Mouse (Mus musculus) frontal cortex, postnatal 25 days (tissue): ENCODE results near the gene Fam72a.
"Not testable (repeated sequence)": the region's sequence is repeated elsewhere in the genome, so short reads cannot be mapped to it uniquely, and the experiment has no call there.

ENCODE experiments used
- DNase-seq, 2 experiments: peaks; one replicate each; pipeline ENCODE4 v3.0.0; 2022; ENCODE audit warnings: low spot score in 2 of 2

Gene Fam72a

DNA sequence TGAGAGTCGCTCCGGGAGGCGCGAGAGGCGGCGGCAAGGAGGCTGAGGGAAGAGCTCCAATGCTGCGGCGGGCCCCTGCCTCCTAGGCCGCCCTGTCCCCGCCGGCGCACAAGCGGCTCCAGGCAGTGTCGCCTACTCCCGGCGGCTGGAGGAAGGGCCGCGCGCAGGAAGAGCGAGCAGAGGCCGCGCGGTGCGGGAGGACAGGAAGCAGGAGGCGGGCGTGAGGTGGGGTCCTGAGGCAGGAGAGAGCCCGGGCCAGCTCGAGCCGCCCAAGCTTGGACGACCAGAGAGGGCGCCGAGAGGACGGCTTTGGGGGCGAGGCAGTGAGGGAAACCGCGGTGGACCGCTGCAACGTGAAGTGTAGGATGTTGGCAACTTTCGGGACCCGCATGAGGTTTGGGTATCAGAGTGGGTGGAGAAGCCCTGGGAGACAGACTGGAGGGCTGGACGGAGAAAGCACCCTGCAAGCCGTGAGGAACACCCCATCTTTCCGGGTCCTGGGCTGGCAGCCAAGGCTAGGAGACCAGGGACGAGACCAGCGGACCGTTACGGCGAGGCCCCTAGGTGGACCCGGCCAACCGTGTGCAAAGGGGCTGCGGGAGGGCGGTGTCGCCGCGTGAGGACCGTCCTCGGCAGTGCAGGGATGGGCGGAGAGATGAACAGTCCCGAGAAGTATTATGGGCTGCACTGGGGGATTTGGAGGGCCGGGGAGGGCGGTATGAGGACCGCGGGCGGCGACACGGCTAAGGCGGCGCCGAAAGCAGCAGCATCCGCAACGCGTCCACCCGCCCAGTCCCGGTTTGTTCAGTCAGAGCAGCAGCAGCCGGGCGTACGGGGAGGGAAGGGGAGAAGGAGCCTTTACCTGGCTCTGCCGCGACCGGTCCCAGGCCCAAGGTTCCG lies 1.1 kb upstream of the Fam72a start:
- peak; percentile 39 to 50 for DNase-seq

DNA sequence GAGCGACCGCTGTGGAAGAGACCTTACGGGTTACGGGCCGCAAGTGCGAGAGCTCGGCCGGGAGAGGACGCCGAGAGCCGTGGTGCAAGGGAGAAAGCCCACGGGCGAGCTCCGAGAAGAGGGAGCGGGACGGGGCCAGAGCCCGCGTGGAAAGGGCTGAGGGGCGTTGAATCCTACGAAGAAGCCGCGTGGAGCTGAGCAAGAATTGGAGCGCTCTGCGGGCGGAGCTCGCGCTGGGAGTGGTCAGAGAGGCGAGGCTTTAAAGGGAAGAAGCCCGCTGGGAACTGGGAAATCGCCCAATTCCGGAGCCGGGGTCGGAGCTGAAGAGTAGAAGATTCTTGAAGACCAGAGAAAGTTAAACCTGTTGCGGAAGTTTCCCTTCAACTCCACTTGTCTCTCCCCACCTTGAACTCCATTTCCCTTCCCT lies 391 bp downstream of the Fam72a start:
- peak in 1 of 2 experiments; percentile 46 for DNase-seq

DNA sequence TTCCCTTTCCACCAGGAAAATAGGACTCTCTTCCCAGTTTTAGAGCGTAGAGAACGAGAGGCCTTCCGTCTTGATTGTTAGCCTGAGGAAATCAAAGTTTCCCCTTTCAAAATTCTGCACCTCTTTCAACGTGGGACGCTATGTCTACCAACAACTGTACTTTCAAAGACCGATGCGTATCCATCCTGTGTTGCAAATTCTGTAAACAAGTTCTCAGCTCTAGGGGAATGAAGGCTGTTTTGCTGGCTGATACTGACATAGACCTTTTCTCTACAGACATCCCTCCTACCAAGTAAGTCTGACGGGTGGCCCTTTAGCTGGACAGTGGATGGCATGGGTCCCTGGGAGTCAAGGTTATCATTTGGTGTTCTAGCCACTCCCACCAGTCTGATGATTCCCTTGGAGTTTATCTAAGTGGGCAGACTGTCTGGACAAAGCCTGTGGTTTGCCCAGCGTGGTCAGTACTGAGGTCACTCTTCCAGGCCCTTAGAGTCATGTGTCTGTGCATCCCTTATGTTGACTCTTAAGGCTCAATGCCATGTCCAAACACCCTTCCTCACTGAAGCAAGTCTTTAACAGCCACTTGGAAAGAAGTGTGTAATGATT lies 961 bp downstream of the Fam72a start:
- no peak for DNase-seq

DNA sequence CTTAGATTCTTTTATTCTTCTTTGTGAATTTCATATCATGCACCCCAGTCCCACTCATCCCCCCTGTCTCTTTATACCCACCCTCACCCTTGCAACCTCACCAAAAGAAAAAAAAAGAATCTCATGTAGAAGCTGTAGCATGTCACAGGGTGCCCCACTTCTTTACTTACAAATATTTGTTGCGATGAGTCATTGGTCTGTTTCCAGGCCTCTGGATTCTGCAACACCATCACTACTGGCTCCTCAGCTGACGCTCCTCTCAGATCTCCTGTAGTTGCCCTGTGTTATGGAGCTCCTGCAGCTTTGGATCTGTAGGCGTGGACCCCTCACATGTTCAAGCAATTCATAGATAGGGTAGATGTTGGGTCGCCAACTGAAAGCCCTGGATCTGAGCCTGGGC lies 12.1 kb downstream of the Fam72a start:
- DNase-seq, result no peak

DNA sequence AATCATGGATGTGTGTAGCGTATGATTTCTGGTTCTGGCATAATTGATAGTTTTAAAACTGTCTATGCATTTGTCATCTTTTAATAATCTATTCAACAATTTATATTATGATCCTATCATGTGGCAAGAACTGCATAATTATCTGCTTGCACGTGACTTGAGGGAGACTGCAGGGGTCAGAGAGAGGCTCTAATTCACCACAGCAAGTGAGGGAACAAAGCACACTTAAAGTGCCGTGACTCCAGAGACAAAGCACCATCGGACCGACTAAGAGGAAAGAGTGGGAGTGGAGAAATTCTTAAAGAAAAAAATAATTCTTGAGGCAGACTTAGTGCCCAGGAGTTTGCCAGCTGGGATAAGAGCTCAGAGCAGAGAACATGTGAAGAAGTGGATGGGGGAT lies 13.1 kb downstream of the Fam72a start:
- DNase-seq, result no peak

DNA sequence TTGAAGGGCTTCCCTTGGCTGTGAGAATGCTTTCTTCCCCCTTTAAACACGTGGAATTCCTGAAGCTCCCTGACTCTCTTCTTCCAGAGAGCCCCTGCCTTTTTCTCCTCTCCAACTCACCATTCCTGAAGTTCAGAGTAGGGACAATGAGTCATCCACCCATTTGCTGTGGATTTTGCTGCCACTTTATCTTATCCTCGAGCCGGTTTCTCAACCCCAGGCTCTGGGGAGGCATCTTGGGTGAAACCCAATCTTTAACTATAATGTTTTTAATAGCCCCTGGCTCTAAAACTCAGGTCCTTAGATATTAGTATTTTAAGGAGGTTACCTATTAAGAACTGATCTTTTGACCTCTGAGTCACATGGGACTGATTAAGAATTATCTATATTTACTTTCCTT lies 13.7 kb downstream of the Fam72a start:
- no peak for DNase-seq

DNA sequence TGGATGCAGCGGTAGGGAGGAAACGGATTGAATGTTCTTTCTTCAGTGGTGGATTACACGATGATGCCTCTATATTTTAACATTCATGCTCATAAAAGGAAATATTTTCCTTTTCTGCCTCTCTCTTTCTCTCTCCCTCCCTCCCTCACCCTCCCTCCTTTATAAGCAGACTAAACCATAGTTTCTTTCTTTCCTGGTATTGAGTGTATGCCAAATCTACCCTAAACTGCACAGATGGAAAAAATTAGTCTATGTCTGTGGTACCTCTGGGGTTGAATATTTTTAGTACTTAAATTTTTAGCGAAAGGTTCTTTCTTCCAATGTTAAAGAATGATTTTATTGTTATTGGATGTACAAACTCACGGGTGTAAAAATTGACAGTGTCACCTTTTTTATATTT lies 14.2 kb downstream of the Fam72a start:
- no peak for DNase-seq

DNA sequence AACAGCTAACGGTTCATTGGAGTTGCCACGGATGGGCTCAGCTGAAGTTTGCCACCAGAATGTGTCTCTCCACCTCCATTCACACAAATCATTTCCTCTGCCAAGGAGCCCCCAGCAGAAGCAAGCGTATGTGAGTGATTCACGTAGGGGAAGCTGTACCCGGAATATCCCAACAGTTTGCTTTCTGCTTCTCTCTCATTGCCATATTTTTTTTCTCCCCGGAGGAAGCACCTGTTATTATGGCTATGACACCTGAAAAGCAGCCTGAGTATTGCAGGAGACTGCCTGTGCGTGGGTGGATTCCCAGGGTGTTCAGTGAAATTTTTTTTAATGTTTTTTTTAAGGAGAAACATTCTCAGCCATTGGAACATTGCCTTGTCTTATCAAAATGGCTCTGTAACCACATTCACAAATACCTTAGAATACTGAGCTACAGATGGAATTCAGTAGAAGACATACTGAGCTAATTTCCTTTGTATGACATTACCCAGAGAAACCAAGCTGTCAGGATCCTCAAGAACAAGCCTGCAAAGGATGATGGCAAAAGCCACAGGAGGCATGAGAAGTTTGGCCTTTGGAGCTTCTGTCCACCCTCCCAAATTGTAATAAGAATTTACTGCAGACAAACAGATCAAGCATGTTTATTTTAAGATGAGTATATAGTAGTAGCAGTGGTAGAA lies 16.3 kb downstream of the Fam72a start:
- no peak for DNase-seq

DNA sequence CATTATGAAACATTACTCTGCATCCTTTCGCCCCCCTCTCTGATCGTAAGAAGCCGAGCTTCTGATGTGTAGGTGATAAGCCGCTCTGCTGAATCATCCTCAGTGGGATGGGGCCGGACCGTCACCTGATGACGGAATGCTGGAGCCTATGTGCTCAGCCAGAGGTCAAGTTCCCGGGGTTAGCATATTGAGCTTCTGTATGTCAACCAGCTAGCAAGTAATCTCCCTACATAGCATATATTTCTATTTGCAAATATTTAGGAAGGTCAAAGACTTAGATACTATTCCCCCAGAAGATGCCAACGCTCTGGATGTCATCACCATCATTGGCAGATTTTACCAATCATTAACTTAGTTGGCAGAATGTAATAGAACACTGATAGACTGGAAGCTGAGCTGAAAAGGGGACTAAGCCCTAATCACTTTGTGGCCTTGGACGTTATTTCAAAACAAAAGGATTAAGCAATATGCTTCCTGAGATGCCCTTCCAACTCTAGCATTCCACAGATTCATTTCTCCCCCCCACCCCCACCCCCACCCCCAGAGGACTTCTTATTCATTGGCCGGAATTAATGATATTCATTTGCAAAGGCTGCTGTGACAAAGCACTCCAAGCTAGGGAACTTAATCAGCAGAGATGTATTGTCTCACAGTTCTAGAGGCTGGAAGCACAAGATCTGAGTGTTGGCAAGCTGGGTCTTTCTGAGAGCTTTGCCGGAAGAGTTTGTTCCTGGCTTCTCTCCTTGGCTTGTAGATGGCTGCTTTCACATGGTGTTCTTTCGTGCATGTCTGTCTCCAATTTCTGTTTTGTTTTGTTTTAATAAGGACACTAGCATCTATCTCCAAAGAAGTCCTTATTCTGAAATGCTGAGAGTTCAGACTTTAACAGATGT lies 19.3 kb downstream of the Fam72a start:
- no peak for DNase-seq

DNA sequence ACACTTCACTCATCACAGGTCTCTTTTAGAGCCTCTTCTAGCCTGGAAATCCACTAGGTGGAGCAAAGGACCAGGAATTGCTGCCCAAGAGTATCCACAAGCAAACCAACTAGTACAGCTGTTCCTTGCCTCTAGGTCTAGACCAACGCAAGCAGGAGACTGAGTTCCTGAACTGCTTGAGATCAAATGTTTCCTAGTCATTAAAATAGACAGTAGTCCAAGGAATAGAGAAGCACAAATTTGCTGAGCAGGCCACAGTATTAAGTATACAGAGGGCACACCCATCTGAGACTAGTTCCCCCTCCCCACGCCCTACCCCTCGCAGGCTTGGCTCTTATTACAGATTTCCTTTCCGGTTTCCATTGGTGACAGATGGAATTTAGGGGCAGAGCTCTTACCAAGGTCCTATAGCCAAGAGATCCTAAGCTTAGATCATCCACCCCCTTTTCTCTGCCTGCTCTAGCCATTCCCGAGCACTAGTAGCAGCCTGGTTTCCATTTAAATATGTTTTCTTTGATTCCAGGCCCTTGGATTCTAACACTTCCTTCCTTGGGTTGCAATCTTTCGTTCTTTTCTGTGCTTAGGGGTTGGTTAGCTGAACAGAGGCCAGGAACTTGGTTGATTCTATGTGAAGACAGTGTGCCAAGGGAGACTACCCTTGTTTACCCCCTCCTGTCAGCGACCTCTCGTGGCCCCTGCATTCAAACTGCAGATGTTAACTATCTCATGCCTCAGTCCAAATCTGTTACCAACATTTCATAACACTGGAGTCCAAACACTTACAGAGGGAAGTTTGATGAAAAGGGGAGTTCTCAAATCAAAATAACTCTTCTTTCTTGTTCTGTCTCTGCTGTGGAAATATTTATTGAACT lies 21.0 kb downstream of the Fam72a start:
- peak in 1 of 2 experiments; percentile 29 for DNase-seq

DNA sequence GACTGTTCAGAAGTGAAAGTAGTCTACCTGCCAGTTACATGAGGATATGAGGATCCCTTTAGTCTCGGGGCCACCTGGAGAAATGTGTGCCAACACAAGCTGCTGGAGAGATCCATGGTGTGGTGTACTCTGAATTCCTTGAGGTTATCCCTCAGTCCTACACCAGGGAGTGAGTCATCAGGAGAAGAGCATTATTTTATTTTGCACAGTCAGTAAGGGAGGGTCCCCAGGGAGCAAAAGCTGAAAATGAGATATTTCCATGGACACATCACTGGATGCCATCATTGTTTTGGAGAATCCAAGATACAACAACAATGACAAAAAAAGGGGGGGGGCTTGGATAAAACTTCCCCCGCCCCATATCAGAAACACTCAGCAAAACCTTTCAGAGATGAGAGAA lies 24.3 kb downstream of the Fam72a start:
- DNase-seq, result no peak

DNA sequence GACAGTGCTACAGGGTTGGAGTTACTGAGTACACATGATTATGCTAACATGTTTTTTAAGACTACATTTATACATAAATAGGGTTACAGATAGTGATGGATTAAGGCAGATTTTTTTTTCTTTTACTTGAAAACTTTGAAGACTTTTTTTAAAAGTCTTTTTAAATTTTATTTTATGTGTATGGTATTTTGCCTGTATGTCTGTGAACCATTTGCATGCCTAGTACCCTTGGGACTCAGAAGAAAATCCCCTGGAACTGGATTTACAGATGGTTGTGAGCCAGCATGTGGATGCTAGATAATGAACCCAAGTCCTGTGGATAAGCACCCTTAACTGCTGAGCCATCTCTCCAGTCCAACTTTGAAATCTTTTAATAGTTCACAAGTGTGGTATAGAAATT lies 25.7 kb downstream of the Fam72a start:
- DNase-seq, result no peak

DNA sequence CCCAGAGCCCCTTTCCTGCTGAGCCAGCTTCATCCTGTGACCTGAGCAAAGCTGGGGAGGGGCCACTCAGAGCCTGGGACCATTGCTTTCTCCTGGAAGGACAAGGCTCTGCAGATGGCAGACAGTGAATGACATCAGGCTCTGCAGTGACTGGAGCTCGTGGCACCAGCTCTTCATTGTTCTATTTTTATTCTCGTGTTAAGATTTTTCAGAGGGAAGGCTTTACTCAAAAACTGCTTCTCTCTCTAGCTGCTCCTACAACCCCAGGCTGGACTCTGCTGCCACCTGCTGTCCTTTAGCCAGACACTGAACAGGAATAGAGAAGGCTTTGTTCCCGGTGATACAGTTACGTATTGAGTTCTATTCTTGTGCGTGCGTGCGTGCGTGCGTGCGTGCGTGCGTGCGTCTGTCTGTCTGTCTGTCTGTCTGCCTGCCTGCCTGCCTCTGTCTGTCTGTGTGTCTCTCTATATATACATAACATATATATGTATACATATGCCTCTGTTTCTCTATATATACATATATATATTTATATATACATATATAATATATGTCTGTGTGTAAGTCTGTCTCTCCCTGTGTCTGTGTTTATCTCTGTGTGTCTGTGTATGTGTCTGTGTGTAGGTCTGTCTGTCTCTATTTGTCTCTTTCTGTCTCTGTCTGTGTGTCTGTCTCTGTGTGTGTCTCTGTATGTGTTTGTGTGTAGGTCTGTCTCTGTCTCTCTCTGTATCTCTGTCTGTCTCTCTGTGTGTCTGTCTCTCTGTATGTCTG lies 27.5 kb downstream of the Fam72a start:
- DNase-seq, result peak; percentile 64 to 70

DNA sequence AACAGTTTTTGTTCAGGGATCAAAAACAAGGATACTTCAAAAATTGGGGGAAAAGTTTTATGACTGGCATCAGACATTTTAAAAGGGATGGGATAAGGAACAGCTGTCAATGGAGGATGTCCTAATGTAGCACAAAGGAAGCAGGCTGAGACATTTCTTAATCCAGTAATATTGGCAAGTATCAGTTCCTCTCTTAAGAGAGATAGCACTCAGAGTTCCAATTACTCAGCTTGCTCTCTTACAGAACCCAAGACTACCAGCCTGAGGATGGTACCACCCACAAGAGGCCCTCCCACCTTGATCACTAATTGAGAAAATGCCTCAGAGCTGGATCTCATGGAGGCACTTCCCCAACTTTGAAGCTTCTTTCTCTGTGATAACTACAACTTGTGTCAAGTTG lies 32.8 kb downstream of the Fam72a start:
- no peak for DNase-seq

DNA sequence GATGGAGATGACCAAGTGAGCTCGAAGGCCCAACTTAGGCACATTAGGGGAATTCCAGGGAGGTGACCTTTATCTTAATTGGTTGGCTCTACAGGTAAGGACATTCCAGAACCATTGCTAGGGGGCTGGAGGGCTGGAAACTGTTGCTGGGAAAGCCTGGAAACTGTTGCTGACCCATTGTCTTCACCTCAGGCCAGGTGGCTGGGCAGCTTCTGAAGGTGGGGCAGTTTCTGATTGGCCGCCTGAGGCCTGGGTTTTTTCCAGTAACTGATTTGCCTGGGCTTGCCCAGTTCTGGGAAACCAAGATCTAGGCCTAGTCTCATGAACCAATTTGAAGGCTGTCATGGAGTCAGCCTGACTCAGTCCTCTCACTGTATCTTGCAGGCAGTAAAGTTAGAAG lies 34.4 kb downstream of the Fam72a start:
- no peak for DNase-seq

DNA sequence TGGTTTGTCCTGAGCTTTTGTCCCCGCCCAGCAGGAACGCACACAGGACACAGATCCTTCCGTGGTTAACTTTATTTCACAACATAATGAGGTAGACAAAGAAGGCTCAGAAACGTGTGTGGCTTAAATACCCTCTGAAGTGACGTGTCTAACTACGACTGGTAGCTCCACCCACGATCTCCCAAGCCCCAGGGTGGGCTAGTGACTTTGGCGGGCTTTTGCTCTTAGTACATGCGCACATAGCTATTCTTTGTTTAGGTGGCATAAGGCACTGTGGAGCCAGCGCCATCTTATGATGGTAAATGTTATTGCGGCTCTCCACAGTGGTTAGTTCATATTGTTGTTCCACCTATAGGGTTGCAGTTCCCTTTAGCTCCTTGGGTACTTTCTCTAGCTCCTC lies 38.4 kb downstream of the Fam72a start:
- not testable (repeated sequence) for DNase-seq

DNA sequence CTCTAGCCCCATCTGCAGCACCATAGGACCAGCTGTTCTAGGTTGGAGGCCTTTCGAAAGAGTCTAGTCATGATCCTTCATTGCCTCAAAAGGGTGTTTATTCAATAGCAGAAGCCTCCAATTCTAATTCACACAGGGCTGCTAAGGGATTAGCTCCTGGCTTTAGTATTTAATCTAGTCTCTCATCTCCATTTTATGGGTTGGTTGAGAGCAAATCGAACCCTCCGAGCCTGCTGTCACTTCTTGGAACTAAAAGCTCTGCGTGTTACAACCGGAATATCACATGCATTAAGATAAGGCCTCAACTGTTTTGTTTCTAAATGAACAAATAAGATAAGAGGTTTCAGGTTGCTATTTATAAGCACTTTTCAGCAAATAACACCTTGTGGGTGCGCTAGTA lies 42.0 kb downstream of the Fam72a start:
- no peak for DNase-seq

DNA sequence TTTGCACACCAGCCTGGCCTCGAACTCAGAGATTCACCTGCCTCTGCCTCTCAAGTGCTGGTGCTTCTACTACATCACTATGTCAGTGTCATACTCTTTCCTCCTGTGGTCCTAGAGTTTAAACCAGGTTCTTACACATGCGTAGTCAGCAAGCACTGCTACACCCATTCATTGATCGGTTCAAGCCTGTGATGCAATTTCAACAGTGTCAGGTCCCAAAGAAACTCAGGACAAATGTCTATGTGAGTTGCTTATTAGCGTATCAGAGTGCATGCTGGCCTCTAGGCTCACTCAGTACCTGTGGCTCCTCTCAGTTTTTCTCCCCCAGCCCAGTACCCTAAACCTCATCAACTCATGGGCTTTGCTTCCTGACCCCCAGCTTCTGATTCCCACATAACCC lies 42.7 kb downstream of the Fam72a start:
- no peak for DNase-seq

DNA sequence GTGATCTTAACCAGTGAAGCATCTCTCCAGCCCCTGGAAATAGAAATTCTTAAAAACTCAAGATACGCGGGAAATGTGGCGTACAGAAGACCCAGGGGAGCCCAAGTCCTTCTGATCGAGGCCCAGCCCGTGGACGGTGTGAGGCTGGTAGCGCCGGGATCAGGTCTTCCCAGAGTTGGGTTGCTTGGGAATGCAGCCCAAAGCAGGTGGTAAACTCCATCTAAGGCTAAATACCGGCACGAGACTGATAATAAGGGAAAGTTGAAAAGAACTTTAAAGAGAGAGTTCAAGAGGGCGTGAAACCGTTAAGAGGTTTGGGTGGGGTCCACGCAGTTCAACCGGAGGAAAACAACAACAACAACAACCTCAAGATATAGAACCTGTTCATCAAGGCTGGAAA lies 46.0 kb downstream of the Fam72a start:
- no peak for DNase-seq
